Mouse (Mus musculus) G1E (cell line): ENCODE results near the gene Mast3. TPM values are rescaled to one million over a fixed set of nuclear protein-coding genes. Genes with fewer than 3 reads are reported as not detected.

Experiments used
- ATAC-seq: 2 replicates; pipeline ENCODE4 v1.8.0; 2016; ENCODE audit warnings: mild to moderate bottlenecking; ENCODE audit not compliant: insufficient number of reproducible peaks, poor library complexity, low FRiP score, severe bottlenecking; ENCODE audit errors: extremely low read depth
- DNase-seq: peaks from one replicate; pipeline ENCODE4 v3.0.0; 2012; ENCODE audit warnings: low spot score
- H3K27me3 ChIP-seq: 2 replicates; pipeline ENCODE4 v1.6.1; 2012; ENCODE audit warnings: mild to moderate bottlenecking, low read length, inconsistent platforms; ENCODE audit not compliant: insufficient read depth
- H3K36me3 ChIP-seq: replicated peaks from 2 replicates; pipeline ENCODE3; 2012; ENCODE audit warnings: mild to moderate bottlenecking, inconsistent platforms
- H3K4me1 ChIP-seq: 2 replicates; pipeline ENCODE4 v1.6.1; 2012; ENCODE audit warnings: low read depth, low read length, inconsistent platforms, mixed read lengths; ENCODE audit not compliant: insufficient read depth
- H3K4me3 ChIP-seq: 2 replicates; pipeline ENCODE4 v1.5.1; 2012; ENCODE audit warnings: low read depth, mild to moderate bottlenecking, inconsistent platforms, low read length, moderate library complexity, mixed read lengths
- H3K9me3 ChIP-seq: replicated peaks from 2 replicates; pipeline ENCODE4 v1.6.1; 2012; ENCODE audit warnings: inconsistent platforms
- CTCF ChIP-seq: IDR thresholded peaks from 2 replicates; pipeline ENCODE4 v1.5.1; 2012; ENCODE audit warnings: low read depth, low read length, inconsistent platforms, mixed read lengths
- GATA1 ChIP-seq: IDR thresholded peaks from 2 replicates; pipeline ENCODE4 v1.6.1; 2012; ENCODE audit warnings: borderline replicate concordance, low read length, inconsistent platforms, mixed read lengths
- GATA2 ChIP-seq: IDR thresholded peaks from 2 replicates; pipeline ENCODE4 v1.6.1; 2012; ENCODE audit warnings: low read depth, low read length, inconsistent platforms, borderline replicate concordance
- POLR2AphosphoS5 ChIP-seq: IDR thresholded peaks from 2 replicates; pipeline ENCODE4 v1.6.1; 2012; ENCODE audit warnings: low read depth, low read length, inconsistent platforms; ENCODE audit not compliant: insufficient replicate concordance
- TAL1 ChIP-seq: conservative IDR thresholded peaks from 2 replicates; pipeline ENCODE4 v1.6.1; 2012; ENCODE audit warnings: low read depth, low read length, inconsistent platforms, mixed read lengths
- polyA plus RNA-seq: library from polyadenylated mRNA; stranded (reverse); fragments of >175 nt; gene quantifications from 2 replicates; pipeline ENCODE4 v1.2.3, GENCODE M21; 2012
- total RNA-seq, 2 experiments: library from RNA; stranded (forward) in 1 of 2; stranded (reverse) in 1 of 2; fragments of 200-1000 nt in 1 of 2; fragments of >200 nt in 1 of 2; fragmentation: Nextera tagmentation in 1 of 2; gene quantifications; 2 replicates each; pipeline ENCODE4 v1.2.3; 2014 to 2017

Gene Mast3
- total and polyA plus RNA-seq, 3 experiments: 15.7 to 323 (median 79.8) TPM

DNA sequence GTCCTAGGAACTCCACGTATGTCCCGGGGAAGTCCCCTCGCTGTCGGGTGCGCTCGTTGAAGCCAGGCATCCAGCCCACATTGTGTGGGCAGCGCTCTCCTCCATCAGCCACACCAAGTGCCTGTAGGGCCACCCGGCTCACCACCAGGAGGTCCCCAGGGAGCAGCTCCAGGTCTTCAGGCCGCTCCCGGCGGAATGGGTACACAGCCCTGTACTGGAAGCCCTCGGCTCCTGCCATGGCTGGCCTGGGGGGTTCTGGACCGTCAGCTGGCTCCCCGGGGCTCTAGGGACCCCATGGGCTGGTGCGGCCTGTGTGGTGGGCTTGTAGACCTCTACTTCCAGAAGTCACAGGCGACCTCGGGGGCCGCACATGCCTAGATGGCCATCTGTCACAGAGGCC, 30.1 kb downstream of the Mast3 start:
- Histone ChIP-seq H3K27me3 (no peaks in the 10 kb centered on the region), H3K4me3 (peak overlapping the region; percentile 41; the same call in 1 of the 2 replicates), H3K9me3 (no peaks in the 10 kb centered on the region), H3K4me1 (peaks cover 91% of the 10 kb centered on the region), H3K36me3 (peaks cover 82% of the 10 kb centered on the region)
- TF ChIP-seq GATA2 (no peak), GATA1 (no peak), CTCF (no peak), POLR2AphosphoS5 (no peak), TAL1 (no peak)
- ATAC-seq (no peak), DNase-seq (no peak)

DNA sequence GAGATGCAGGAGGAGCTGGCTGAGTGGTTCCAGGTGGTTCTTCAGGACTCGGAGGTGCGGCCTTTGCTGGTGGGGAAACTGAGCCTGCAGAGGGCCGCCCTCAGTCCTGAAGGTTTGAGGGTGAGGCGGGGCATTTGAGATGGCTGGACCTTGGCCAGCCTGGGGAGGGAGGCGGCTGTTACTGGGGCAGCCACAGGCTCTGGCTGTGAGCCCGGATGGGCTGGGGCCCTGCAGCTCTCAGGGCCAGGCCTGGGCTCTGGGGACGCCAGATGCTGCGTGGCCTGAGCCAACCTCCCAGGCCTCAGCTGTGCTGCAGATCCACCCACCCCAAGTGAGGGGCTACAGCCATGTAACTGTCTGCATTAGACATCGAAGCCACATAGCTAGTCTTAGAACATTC, 31.0 kb downstream of the Mast3 start:
- Histone ChIP-seq H3K4me1 (peaks cover 91% of the 10 kb centered on the region), H3K27me3 (no peaks in the 10 kb centered on the region; the same call in 1 of the 2 replicates), H3K9me3 (no peaks in the 10 kb centered on the region), H3K36me3 (peaks cover 82% of the 10 kb centered on the region), H3K4me3 (peak overlapping the region; percentile 13; the same call in 1 of the 2 replicates)
- TF ChIP-seq GATA2 (no peak), TAL1 (no peak), CTCF (no peak), POLR2AphosphoS5 (no peak), GATA1 (no peak)
- ATAC-seq (no peak), DNase-seq (no peak)

DNA sequence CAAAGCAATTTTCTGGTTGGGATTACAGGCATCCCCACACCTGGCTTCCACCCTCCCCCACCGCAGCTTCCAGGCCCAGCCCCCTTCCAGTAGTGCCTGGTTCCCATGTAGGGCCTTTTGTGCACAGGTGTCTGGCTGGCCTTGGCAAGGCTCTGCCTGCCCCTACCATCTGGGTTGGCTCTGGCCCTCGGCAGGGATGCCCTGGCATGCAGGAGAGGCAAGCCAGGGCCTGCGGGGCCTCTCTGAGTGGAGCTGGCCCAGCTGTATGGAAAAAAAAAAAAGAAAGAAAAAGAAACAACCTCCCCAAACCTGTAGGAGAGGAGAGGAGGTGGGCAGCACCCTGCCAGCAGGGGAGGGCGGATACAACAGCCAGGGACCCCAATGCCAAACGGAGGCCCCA, 31.4 kb downstream of the Mast3 start:
- Histone ChIP-seq H3K36me3 (peaks cover 82% of the 10 kb centered on the region), H3K27me3 (no peaks in the 10 kb centered on the region; the same call in 1 of the 2 replicates), H3K4me3 (no peak overlapping the region; the same call in 1 of the 2 replicates), H3K9me3 (no peaks in the 10 kb centered on the region), H3K4me1 (peaks cover 91% of the 10 kb centered on the region)
- TF ChIP-seq TAL1: no peak
- no peak for TF ChIP-seq CTCF
- TF ChIP-seq POLR2AphosphoS5: no peak
- no peak for TF ChIP-seq GATA1
- TF ChIP-seq GATA2: no peak
- ATAC-seq: no peak
- DNase-seq: no peak

DNA sequence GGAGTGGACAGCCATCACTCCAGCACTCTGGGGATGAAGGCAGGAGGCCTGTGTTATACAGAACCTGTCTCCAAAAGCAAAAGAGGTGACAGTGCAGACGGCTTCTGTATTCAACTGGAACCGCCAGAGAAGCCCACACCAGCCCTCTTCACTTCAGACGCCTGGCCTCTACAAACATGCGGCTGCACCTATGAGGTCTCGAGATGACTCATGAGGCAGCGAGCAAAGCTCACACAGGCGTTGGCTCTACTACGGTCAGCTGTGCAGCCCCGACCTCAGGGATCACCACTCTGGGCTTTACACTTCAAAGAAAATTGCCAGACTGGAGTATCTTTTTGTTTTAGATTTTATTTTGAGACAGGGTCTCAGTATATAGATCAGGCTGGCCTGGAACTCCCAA, 32.0 kb downstream of the Mast3 start:
- no peak for TF ChIP-seq CTCF
- TF ChIP-seq GATA2: no peak
- no peak for TF ChIP-seq GATA1
- TF ChIP-seq POLR2AphosphoS5: no peak
- no peak for TF ChIP-seq TAL1
- no peak for DNase-seq
- Histone ChIP-seq H3K4me1 (peaks cover 89% of the 10 kb centered on the region), H3K9me3 (no peaks in the 10 kb centered on the region), H3K36me3 (peaks cover 82% of the 10 kb centered on the region), H3K27me3 (no peaks in the 10 kb centered on the region; the same call in 1 of the 2 replicates), H3K4me3 (no peak overlapping the region)
- ATAC-seq: no peak

DNA sequence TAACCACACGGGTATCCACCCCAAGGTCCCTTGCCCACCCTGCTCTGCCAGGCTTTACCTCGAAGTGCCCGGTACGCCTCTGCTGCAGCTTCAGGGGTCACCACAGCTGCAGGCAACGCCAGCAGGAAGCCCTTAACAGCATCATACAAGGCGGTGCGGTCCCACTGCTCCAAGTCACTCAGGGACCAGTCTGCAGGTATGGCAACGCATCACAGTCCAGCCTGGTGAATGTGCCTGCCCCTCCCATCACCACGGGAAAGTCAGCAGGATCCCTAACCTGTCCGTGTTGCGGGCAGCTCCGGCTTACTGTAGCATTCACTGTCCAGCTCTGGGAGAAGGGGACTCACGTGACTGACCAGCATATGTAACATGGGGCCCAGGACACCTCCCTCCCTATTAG, 32.8 kb downstream of the Mast3 start:
- DNase-seq: no peak
- H3K4me3 ChIP-seq: no peak overlapping the region
- H3K36me3 ChIP-seq: peaks cover 87% of the 10 kb centered on the region
- no peaks in the 10 kb centered on the region for H3K9me3 ChIP-seq
- peaks cover 92% of the 10 kb centered on the region for H3K4me1 ChIP-seq
- TF ChIP-seq POLR2AphosphoS5 (no peak), GATA1 (no peak), TAL1 (no peak), GATA2 (no peak), CTCF (no peak)
- ATAC-seq: no peak
- H3K27me3 ChIP-seq: no peaks in the 10 kb centered on the region; the same call in 1 of the 2 replicates

DNA sequence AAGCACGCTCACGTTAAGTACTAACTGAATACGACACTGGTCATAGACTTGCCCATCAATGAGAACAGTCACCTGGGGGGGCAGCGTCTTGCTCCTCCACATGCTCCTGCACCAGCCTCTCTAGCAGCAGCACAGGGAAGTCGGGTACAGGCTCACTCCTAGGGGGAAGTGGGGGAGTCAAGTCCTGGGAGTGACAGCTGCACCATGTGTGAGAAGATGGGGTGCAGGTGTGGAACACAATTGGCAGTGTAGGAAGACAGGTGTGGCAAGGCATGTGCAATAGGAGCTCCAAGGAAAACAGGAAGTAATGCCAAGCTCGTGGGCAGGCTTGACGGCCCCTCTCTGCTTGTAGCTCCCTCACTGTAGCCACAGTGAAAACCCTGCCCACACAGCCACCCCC, 33.6 kb downstream of the Mast3 start:
- ATAC-seq: no peak
- TF ChIP-seq POLR2AphosphoS5: no peak
- no peak for TF ChIP-seq GATA2
- no peak for TF ChIP-seq GATA1
- no peak for TF ChIP-seq CTCF
- no peak for TF ChIP-seq TAL1

More for the DNA sequence above, 33.6 kb downstream of the Mast3 start:
- no peak overlapping the region for H3K4me3 ChIP-seq
- peaks cover 94% of the 10 kb centered on the region for H3K4me1 ChIP-seq
- no peak for DNase-seq
- H3K9me3 ChIP-seq: no peaks in the 10 kb centered on the region
- H3K27me3 ChIP-seq: no peaks in the 10 kb centered on the region; the same call in 1 of the 2 replicates
- H3K36me3 ChIP-seq: peaks cover 90% of the 10 kb centered on the region
